Mouse (Mus musculus) macrophage (primary cell): ENCODE data around the gene Fitm2. TPM values are rescaled to one million over a fixed set of nuclear protein-coding genes. Genes with fewer than 3 reads are reported as not detected.
A peak's percentile ranks its signal among the peaks of the same experiment; 100 is the strongest.

Experiments used
- H3K27ac ChIP-seq: fragments of 350-480 bp; formaldehyde crosslinking; 2 replicates; pipeline ENCODE4 v1.9.0; 2021
- H3K36me3 ChIP-seq: fragments of 350-480 bp; formaldehyde crosslinking; 2 replicates; pipeline ENCODE4 v1.9.0; 2021; ENCODE audit errors: inconsistent target
- H3K4me3 ChIP-seq: fragments of 350-480 bp; formaldehyde crosslinking; 2 replicates; pipeline ENCODE4 v1.9.0; 2021; ENCODE audit errors: inconsistent target
- H3K79me2 ChIP-seq: fragments of 350-480 bp; formaldehyde crosslinking; 2 replicates; pipeline ENCODE4 v1.9.0; 2021; ENCODE audit errors: inconsistent target
- WGBS: methylation state at CpG from one replicate; pipeline ENCODE4 v1.1.7; 2026; ENCODE audit warnings: inconsistent platforms; ENCODE audit not compliant: missing documents; 5-methylcytosine and 5-hydroxymethylcytosine counted together
- polyA plus RNA-seq: library from polyadenylated mRNA; stranded (reverse); fragments of 250-400 nt; gene quantifications from 3 replicates; pipeline ENCODE4 v1.2.4, GENCODE M21; 2018; ENCODE audit warnings: inconsistent platforms
- total RNA-seq, 78 experiments: library from RNA; depleted of rRNA; stranded (reverse); fragments of 250-400 nt; gene quantifications; 1 replicate in 9 of 78; 2 replicates in 24 of 78; 3 replicates in 43 of 78; 4 replicates in 2 of 78; pipeline ENCODE4 v1.2.4; 2018; ENCODE audit warnings: inconsistent platforms in 56 of 78

Fitm2 gene
- total RNA-seq (2018; cell fraction: chromatin; rRNA removed), result 1 to 10 TPM in 12 of 26 experiments, under 1 TPM in 12, not detected in 2; 0.25 to 4.1 (median 0.97) TPM
- total RNA-seq (2018; cell fraction: cytosol; rRNA removed), result 1 to 10 TPM in 25 of 26 experiments, under 1 TPM in 1; 0.81 to 3.8 (median 2.5) TPM
- total RNA-seq (2018; cell fraction: nucleus; rRNA removed), result 1 to 10 TPM in 25 of 26 experiments, under 1 TPM in 1; 0.86 to 6.8 (median 2.2) TPM
- polyA plus RNA-seq, result 1.3 to 3.6 TPM (median 2.1 TPM) in 3 replicates

DNA sequence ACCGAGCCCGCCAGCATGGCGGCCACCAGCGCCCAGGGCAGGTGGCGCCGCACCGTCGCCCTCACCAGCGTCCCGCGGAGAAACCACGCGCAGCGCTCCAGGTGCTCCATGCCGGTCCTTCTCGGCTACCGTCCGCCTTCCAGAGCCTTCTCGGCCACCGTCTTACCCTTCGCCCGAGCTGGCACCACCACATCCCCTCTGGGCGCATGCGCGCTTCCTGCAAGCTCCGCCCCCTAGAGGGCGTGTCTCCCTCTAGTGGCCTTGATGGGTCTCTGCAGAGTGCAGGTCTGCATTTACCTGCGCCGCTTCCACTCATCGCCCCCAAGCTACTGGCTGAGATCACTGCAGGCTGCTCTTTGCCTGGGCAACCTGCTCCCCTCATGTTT lies at the start of gene Fitm2:
Gene Fitm2, minus strand, starts transcription at position 164 of the 386 bp plus-strand sequence.
- H3K79me2 ChIP-seq, result no peaks in the 10 kb centered on the region
- 1% methylated on average over 30 of the region's 30 CpGs for WGBS
- H3K27ac ChIP-seq, result no peak within 1 kb of the TSS
- no peaks in the 10 kb centered on the region for H3K36me3 ChIP-seq
- peak within 1 kb of the TSS; percentile 60 for H3K4me3 ChIP-seq

DNA sequence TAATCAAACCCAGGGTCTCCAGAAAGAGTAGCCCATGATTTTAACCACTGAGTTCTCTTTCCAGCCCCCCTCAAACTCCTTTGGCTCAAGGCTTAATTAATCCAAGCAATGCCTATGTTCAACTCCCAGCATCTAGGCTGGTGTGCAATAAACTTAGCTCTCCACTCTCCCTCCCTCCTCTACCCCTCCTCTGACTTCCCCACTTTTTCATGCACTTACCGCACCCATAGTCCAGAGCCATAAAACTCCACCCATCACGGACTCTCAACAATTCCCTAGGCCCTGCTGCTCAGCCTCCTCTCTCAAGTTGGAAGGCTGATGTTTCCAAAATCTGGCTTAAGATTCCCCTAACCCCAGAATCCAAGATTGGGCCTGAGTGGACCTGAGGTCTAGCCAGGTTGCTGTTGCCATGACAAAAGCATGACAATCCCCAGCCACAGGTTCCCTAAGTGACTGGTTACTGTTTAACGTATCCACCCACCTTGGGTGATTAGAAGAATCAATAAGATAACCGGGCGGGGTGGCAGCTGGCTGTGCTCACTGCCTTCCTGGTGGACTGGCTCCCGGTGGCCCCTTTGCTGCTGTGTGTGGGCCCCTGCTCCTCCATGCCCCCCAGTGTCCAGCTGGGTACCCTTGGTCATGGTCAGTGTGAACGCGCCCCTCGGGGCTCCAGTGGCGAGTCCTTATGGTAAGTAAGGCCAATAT lies 34.0 kb upstream of the Fitm2 start, which contains the start of gene Hnf4a:
Gene Hnf4a, plus strand, starts transcription at position 509 of the 705 bp plus-strand sequence.
- WGBS, result 86% methylated on average over 10 of the region's 10 CpGs
- Histone ChIP-seq H3K4me3 (no peak within 1 kb of the TSS), H3K27ac (no peak within 1 kb of the TSS), H3K36me3 (no peaks in the 10 kb centered on the region), H3K79me2 (no peaks in the 10 kb centered on the region)

DNA sequence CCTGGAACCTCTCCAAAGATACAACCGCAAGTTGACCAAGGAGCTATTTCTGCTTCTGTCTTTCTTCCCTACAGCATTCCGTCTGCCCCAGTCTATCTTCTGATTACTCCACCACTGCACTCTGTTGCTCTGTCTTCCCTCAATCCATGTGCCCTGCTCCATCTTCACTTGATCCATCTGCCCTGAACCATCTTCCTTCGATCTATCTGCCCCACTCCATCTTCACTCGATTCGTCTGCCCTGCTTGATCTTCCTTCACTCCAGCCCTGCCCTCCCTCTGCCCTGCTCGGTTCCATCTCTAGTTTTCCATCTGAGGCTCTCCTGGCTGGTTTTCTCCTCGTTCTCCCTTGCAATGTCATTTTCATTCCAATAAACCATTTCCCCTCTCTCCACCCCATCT lies 30.8 kb upstream of the Fitm2 start:
- 79% methylated on average over 7 of the region's 7 CpGs for WGBS
- Histone ChIP-seq H3K4me3 (no peak overlapping the region), H3K27ac (no peak overlapping the region), H3K36me3 (no peaks in the 10 kb centered on the region), H3K79me2 (no peaks in the 10 kb centered on the region)

DNA sequence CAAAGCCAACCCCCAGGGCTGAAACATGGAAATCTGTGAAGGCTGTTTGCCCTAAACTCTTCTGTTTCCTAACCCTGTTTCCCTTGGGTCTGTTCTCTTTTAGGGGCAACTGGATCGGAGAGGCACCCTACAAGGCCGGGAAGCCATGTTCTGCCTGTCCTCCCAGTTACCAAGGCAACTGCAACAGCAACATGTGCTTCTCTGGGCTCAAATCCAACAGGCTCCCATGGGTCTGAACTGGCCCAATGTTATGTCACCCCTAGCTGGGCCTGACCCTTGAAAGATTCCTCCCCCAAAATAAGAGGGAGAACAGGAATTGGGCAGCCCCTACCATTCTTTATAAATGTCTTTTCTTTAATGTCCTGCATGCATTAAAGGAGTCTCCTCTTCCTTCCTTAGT lies 29.8 kb upstream of the Fitm2 start:
- H3K36me3 ChIP-seq, result no peaks in the 10 kb centered on the region
- no peaks in the 10 kb centered on the region for H3K79me2 ChIP-seq
- H3K27ac ChIP-seq, result no peak overlapping the region
- no peak overlapping the region for H3K4me3 ChIP-seq
- 73% methylated on average over 2 of the region's 2 CpGs for WGBS

DNA sequence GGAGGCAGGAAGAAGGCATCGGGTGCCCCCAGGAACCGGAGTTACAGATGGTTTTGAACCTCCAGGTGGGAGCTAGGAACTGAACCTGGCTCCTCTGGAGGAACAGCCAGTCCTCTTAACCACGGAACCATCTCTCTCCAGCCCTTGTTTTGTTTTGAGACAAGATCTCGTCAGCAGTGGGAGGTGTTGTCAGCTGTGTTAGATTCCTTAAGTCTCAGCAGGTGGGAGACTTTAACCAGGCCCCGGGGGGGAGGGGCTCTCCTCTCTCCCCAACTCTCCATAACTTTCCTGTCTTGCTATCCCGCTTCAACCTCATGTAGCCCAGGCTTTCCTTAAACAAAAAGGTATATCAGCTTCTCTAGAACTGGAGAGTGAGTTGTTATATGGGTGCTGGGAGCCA lies 22.0 kb upstream of the Fitm2 start:
- Histone ChIP-seq H3K4me3 (no peak overlapping the region), H3K36me3 (no peaks in the 10 kb centered on the region), H3K79me2 (no peaks in the 10 kb centered on the region), H3K27ac (no peak overlapping the region)
- 54% methylated on average over 6 of the region's 6 CpGs for WGBS

DNA sequence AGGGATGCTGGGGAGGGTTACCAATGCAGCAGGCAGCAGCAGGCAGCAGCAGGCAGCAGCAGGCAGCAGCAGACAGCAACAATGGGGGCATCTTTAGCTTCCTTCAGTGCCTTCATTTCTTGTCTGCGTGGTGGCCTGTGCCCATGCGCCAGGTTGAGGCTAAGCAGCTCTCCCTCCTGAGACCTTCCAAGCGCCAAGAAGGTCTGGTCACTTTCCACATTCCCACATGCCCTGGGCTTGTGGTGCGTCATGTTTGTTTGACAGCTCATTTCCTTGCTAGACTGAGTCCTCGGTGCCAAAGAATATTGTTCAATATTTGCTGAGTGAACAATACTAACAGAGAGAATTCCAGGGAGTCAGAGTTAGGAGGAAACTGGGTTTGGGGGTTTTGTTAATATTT lies 21.5 kb upstream of the Fitm2 start:
- H3K27ac ChIP-seq, result no peak overlapping the region
- no peak overlapping the region for H3K4me3 ChIP-seq
- H3K79me2 ChIP-seq, result no peaks in the 10 kb centered on the region
- 42% methylated on average over 5 of the region's 5 CpGs for WGBS
- H3K36me3 ChIP-seq, result no peaks in the 10 kb centered on the region

DNA sequence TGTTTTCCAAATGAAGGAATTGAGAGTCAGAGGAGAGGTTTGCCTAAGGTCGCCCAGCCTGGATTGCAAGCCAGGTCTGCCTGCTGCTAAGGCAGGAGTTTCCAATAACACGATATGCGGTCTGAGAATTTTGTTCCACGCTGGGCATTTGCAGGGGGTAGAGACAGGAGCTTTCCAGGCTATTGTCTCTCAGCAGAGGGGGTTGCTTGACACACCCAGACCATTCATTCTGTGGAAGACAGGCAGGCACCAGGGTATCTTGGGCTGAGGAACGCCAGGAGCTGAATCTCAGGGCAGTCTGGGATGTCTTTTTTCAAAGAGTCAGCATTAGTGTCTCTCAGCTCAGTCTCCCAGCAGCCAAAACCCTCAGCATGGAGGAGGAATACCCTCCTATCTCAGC lies 20.6 kb upstream of the Fitm2 start:
- 55% methylated on average over 5 of the region's 5 CpGs for WGBS
- H3K36me3 ChIP-seq, result no peaks in the 10 kb centered on the region
- H3K27ac ChIP-seq, result no peak overlapping the region
- no peaks in the 10 kb centered on the region for H3K79me2 ChIP-seq
- H3K4me3 ChIP-seq, result no peak overlapping the region

DNA sequence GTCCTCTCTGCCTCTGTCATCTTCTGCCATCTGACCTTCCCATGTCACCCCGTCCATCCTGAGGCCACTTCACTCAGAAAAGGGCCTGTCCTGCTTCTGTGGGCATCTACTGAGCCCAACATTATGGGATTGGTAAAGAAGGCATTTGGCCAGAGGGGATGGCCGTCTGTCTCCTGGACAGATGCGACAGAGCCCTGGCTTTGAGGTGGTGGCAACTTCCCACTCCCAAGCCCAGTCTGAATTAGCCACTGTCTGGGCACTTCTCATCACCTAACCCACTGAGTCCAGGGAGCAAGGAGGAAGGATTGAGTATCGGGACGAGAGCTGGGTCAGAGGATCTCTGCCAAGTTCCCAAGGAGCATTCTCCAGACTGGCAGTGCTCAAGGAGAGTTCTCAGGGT lies 19.6 kb upstream of the Fitm2 start, which contains the start of gene R3hdml:
Gene R3hdml, plus strand, starts transcription at position 301 of the 400 bp plus-strand sequence.
- no peaks in the 10 kb centered on the region for H3K36me3 ChIP-seq
- H3K79me2 ChIP-seq, result no peaks in the 10 kb centered on the region
- WGBS, result 84% methylated on average over 5 of the region's 5 CpGs
- no peak within 1 kb of the TSS for H3K27ac ChIP-seq
- no peak within 1 kb of the TSS for H3K4me3 ChIP-seq

DNA sequence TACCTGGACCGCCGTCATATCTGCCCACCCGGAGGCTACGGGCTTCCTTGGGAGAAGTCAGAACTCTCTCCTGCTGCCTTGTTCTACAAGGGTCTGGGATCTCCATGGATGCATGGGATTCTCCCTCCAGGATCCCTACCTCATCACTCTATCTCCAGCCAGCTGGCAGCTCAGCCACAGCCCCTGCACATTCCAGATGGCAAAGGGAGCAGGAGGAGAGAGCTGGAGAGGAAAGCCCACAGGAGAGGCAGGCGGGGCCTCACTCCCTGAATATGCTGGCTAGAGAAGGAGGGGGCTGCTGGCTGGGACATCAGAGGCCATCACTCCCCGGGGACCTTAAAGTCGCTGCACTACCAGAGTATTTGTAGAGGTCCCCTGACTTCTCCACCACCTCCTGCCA lies 18.9 kb upstream of the Fitm2 start:
- H3K27ac ChIP-seq, result no peak overlapping the region
- 70% methylated on average over 7 of the region's 7 CpGs for WGBS
- no peaks in the 10 kb centered on the region for H3K36me3 ChIP-seq
- no peaks in the 10 kb centered on the region for H3K79me2 ChIP-seq
- no peak overlapping the region for H3K4me3 ChIP-seq

DNA sequence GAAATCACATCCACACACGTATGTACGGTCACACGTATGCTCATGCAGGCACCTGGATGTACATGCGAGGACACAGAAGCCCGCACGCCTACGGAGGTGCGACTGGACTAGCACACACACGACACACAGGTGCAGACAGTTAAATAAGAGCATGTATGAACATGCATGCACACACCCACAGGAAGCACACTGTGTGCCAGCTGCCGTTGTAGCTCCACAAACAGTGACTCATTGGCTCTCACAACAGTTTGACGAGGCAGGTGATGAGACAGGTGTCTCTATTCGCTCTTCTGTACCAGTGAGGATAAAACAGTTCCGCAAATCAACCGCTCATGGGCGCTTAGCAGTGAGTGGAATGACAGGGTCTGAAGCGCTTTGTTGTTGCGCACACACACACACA lies 18.2 kb upstream of the Fitm2 start:
- Histone ChIP-seq H3K4me3 (no peak overlapping the region), H3K79me2 (no peaks in the 10 kb centered on the region), H3K36me3 (no peaks in the 10 kb centered on the region), H3K27ac (no peak overlapping the region)
- 88% methylated on average over 17 of the region's 17 CpGs for WGBS

DNA sequence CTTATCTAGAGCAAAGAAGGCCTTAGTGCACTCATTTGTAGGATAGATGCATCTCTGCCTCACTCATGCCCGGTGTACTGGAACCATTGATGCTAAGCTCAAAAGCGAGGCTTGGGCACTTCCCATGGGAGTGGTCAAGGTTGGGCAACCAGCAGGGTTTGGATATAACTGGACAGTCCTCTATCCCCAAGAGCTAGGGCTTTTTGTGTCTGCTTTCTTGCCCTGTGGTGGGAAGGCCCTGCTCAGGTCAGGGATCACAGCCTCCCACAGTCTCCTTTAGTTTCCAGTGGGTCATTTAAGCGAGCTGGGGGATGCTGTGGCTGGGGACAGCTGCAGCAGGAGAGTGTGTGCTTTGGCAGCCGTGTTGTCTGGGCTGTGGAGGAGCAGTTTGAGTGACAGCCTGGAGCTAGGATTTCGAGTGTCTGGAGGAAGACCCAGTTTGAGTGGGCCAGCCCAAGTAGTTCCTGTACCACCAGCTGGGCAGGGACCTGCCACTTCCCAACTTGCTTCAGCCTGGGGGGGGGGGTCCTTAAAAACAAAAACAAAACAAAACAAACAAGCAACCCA lies 17.4 kb upstream of the Fitm2 start:
- H3K36me3 ChIP-seq, result no peaks in the 10 kb centered on the region
- 67% methylated on average over 5 of the region's 5 CpGs for WGBS
- H3K4me3 ChIP-seq, result no peak overlapping the region
- no peaks in the 10 kb centered on the region for H3K79me2 ChIP-seq
- no peak overlapping the region for H3K27ac ChIP-seq

DNA sequence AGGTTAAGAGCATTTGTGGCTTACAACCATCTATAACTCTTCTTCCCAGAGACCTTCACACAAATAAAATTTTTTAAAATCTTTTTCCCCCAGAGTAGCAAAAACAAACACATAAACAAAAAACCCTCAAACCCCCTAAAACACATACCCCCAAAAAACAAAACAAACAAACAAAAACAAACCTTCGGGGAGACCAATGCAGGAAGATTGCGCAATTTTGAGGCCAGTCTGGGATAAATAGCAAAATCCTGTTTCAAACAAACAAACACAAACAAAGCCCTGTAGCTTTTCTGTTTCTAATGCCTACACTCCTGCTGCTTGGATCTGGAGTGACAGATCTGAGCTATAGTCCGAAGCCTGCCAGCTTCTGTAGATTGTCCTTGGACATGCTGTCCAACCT lies 14.9 kb upstream of the Fitm2 start:
- no peak overlapping the region for H3K27ac ChIP-seq
- no peak overlapping the region for H3K4me3 ChIP-seq
- H3K79me2 ChIP-seq, result no peaks in the 10 kb centered on the region
- 83% methylated on average over 2 of the region's 3 CpGs for WGBS
- no peaks in the 10 kb centered on the region for H3K36me3 ChIP-seq

DNA sequence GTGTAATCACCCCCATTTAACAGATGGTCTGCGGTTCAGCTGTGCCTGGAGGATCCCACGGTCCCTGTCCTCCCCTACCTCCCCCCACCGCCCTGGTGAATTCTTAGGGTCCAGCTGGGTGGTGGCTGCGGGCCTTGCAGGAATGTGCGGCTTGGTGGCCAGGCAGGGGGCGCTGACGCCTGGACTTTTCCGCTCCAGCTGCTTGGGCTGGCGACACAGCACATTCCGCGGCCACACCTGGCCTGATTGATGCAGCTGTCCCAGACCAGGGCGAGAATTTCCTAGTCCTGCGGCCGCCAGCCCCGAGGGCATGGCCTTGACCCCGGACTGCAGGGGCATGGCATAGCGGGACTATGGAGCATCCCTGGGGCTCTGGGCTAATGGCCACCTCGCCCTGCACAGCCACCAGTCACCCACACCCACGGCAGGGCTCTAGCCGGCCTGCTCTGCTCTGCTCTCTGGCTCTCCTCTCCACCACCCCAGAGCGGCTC lies 9.2 kb upstream of the Fitm2 start:
- Histone ChIP-seq H3K79me2 (no peaks in the 10 kb centered on the region), H3K27ac (no peak overlapping the region), H3K36me3 (no peaks in the 10 kb centered on the region), H3K4me3 (no peak overlapping the region)
- 11% methylated on average over 21 of the region's 21 CpGs for WGBS

DNA sequence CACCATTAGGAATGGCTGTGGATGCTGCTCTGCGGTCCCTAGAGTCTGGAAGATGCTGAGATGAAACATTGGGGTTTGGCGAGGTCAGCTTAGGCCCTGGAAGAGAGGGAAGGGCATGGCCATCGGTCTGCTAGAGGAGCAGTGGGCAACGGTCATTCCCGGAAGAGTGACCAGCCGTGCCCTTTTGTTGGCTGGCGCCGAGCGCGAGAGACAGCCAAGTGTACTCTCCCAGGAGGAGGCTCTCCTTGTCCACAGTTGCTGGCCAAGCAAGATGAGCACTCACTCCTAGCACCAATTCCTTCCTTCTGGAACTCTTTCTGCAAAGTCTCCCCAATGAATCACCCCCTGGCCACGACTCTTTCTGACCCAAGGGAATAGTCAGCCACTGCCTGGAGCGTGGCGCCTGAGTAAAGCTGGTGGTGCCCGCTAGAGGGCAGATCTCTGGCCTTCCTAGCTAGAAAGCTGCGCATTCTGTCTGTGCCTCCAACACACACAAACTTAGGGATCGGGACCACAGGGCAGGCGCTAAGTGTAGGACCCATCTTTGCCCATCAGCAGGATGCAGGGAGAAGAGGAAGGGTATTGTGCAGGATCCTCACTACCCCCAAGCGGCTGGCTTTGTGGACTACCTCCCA lies 7.9 kb upstream of the Fitm2 start:
- 68% methylated on average over 18 of the region's 18 CpGs for WGBS
- no peaks in the 10 kb centered on the region for H3K36me3 ChIP-seq
- H3K4me3 ChIP-seq, result no peak overlapping the region
- H3K79me2 ChIP-seq, result no peaks in the 10 kb centered on the region
- no peak overlapping the region for H3K27ac ChIP-seq
